19 mouse cellular contexts compared by ENCODE assay signal in the genomic region with DNA sequence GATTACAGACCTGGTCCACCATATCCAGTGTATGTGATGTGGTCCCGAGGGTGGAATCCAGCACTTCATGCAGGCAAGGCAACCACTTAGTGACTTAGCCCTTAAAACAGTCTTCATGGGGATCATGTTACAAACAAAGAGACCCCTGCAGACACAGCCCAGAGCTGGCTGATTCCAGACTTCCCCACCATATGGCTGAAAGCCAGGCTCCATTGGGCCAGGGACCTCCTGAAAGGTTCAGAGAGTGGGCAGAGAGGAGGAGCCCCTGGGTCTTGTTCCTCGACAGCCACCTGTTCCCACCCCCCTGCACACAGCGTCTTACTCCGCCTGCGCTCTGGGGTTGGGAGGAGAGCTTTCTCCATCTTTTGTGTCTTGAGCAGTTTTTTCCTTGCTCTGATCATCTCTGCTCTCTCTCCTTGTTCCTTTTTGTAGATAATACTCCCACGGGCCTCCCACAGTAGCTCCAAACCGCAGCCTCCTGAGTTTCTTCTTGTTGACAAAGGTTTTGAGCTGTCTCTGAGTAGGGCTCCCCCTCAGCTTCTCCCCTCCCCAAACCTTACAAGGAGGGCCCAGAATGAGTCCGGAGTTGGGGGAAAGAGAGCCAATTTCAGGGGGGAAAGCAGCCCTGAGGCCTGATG. TPM values are rescaled to one million over a fixed set of nuclear protein-coding genes. Genes with fewer than 3 reads are reported as not detected.
A peak's percentile ranks its signal among the peaks of the same experiment; 100 is the strongest.
DNase-seq lines count a peak whose midpoint lies in the region; ATAC-seq lines count a peak whose summit lies in the region.
"Had no signal": no experiment of that assay in that cellular context is flagged by ENCODE, and none has a peak within 500 bp of the region (broad histone marks: within the 10 kb centered on the region; RNA-seq: fewer than 3 reads in every experiment).

No protein-coding gene starts in this region.

- H3K4me2 ChIP-seq in hindbrain, embryonic 11.5 days (replicated peaks; ENCODE audit: low read depth, low read length): no peak overlapping the region
- no peak overlapping the region for H3K4me2 ChIP-seq in hindbrain, embryonic 16.5 days (ENCODE audit: low read length)
- H3K4me2 ChIP-seq: forebrain, embryonic 15.5 days; heart, embryonic 11.5 days; liver, embryonic 15.5 days had no signal

- H3K27me3 ChIP-seq in hindbrain, embryonic 11.5 days (ENCODE audit: control insufficient read depth, insufficient read depth, low read length): peaks cover 55% of the 10 kb centered on the region
- H3K27me3 ChIP-seq in hindbrain, embryonic 16.5 days (replicated peaks; ENCODE audit: control insufficient read depth, insufficient read depth, low read length): peaks cover 35% of the 10 kb centered on the region
- peaks cover 71% of the 10 kb centered on the region for H3K27me3 ChIP-seq in limb, embryonic 10.5 days (ENCODE audit: low read depth, poor library complexity, severe bottlenecking)

- no peaks in the 10 kb centered on the region for H3K36me3 ChIP-seq in hindbrain, embryonic 11.5 days (ENCODE audit: control insufficient read depth, insufficient read depth, low read length)
- no peaks in the 10 kb centered on the region for H3K36me3 ChIP-seq in hindbrain, embryonic 16.5 days (ENCODE audit: control insufficient read depth, insufficient read depth, low read length)
- H3K36me3 ChIP-seq in limb, embryonic 10.5 days: no peaks in the 10 kb centered on the region
- H3K36me3 ChIP-seq: forebrain, embryonic 15.5 days; liver, embryonic 15.5 days had no signal

- intact Hi-C loops in gastrocnemius, postnatal 14 days (cut with DNase I; ENCODE audit: low total_unique reads): no loop called here

- WGBS in hindbrain, embryonic 11.5 days: 7% methylated on average over 8 of the region's 8 CpGs
- WGBS in hindbrain, embryonic 16.5 days: 8% methylated on average over 8 of the region's 8 CpGs
- 7% methylated on average over 8 of the region's 8 CpGs for WGBS in limb, embryonic 10.5 days

- no peak for ATAC-seq in hindbrain, embryonic 11.5 days (ENCODE audit: low FRiP score)
- ATAC-seq in hindbrain, embryonic 16.5 days: no peak
- ATAC-seq: forebrain, embryonic 15.5 days had no signal

- no peak overlapping the region for H3K27ac ChIP-seq in hindbrain, embryonic 11.5 days (ENCODE audit: low read depth, low read length)
- no peak overlapping the region for H3K27ac ChIP-seq in hindbrain, embryonic 16.5 days (ENCODE audit: low read depth, low read length)
- peak overlapping the region; percentile 76 for H3K27ac ChIP-seq in limb, embryonic 10.5 days
- H3K27ac ChIP-seq: forebrain, embryonic 15.5 days; kidney, postnatal 0 days; liver, embryonic 15.5 days had no signal

- peak; percentile 45 for DNase-seq in hindbrain, embryonic 11.5 days (ENCODE audit: low spot score)
- peak; percentile 42 for DNase-seq in ES-CJ7 (ENCODE audit: low read depth, low spot score)
- peak; percentile 69 for DNase-seq in embryo, embryonic 11 days
- peak; percentile 78 for DNase-seq in limb, embryonic 10.5 days (ENCODE audit: low spot score)
- no peak for DNase-seq in gastrocnemius, postnatal 14 days
- no peak for DNase-seq in layer of hippocampus, postnatal 14 days (ENCODE audit: low spot score in 2 of 2)
- no peak for DNase-seq in heart, adult 8-10 months (ENCODE audit: low spot score)
- DNase-seq: cerebellum, postnatal 10 days; gastrocnemius, postnatal 25 days; layer of hippocampus, adult 9-11 months; lung, postnatal 10 days; right cerebral cortex, postnatal 4 days; thymus, adult 18-20 months had no signal

- no peak overlapping the region for H3K9ac ChIP-seq in hindbrain, embryonic 11.5 days (ENCODE audit: low read depth, low read length)
- no peak overlapping the region for H3K9ac ChIP-seq in hindbrain, embryonic 16.5 days (ENCODE audit: low read depth, low read length)
- H3K9ac ChIP-seq: forebrain, embryonic 15.5 days; liver, embryonic 15.5 days had no signal

- peaks cover 19% of the 10 kb centered on the region for H3K4me1 ChIP-seq in hindbrain, embryonic 11.5 days (replicated peaks; ENCODE audit: control insufficient read depth, insufficient read depth, low read length)
- H3K4me1 ChIP-seq in hindbrain, embryonic 16.5 days (ENCODE audit: control insufficient read depth, insufficient read depth, low read depth, low read length): peaks cover 23% of the 10 kb centered on the region
- peaks cover 59% of the 10 kb centered on the region for H3K4me1 ChIP-seq in limb, embryonic 10.5 days

- no peaks in the 10 kb centered on the region for H3K9me3 ChIP-seq in hindbrain, embryonic 11.5 days (ENCODE audit: control insufficient read depth, low read length)
- no peaks in the 10 kb centered on the region for H3K9me3 ChIP-seq in hindbrain, embryonic 16.5 days (ENCODE audit: control insufficient read depth, low read length)
- H3K9me3 ChIP-seq in limb, embryonic 10.5 days (replicated peaks): no peaks in the 10 kb centered on the region
- H3K9me3 ChIP-seq: forebrain, embryonic 15.5 days; liver, embryonic 15.5 days had no signal

- H3K4me3 ChIP-seq in hindbrain, embryonic 11.5 days (ENCODE audit: low read depth, low read length): no peak overlapping the region
- H3K4me3 ChIP-seq in hindbrain, embryonic 16.5 days (ENCODE audit: low read length): no peak overlapping the region
- peak overlapping the region; percentile 3; the same call in 1 of the 2 replicates for H3K4me3 ChIP-seq in limb, embryonic 10.5 days
- H3K4me3 ChIP-seq: forebrain, embryonic 15.5 days; liver, embryonic 15.5 days had no signal

RNA-seq across cellular contexts. Expression of a gene that starts 3.2 kb away (rescaled TPM):
- 0.12 and 0.14 TPM in 2 replicates for polyA plus RNA-seq in hindbrain, embryonic 11.5 days (2014; fragmentation: Nextera tagmentation; extraction: Ambion mirVana)
- 1.1 TPM in 2 replicates for polyA plus RNA-seq in hindbrain, embryonic 16.5 days (2015; fragmentation: Nextera tagmentation; extraction: Ambion mirVana)
- 0.15 TPM in 1 of 2 replicates, not detected in the other for polyA plus RNA-seq in limb, embryonic 10.5 days (2016; fragmentation: Nextera tagmentation; extraction: Ambion mirVana)
- total RNA-seq in gastrocnemius, postnatal 14 days (2021): not detected
- total RNA-seq in layer of hippocampus, postnatal 14 days (2021): 10 to 100 TPM; 71.6 to 78.7 TPM
- total RNA-seq in heart, adult 8-10 months (2022): under 1 TPM in 3 of 4 experiments, not detected in 1; 0.17 to 0.69 (median 0.22) TPM
- total RNA-seq: gastrocnemius, postnatal 25 days; megakaryocyte-erythroid progenitor cell, adult 5-6 weeks had no signal
- polyA plus RNA-seq: heart, embryonic 11.5 days had no signal

RNA-seq across cellular contexts. Expression of a gene that starts 30.3 kb away (rescaled TPM):
- 184 and 193 TPM in 2 replicates for polyA plus RNA-seq in hindbrain, embryonic 11.5 days (2014; fragmentation: Nextera tagmentation; extraction: Ambion mirVana)
- 204 and 215 TPM in 2 replicates for polyA plus RNA-seq in hindbrain, embryonic 16.5 days (2015; fragmentation: Nextera tagmentation; extraction: Ambion mirVana)
- 180 and 190 TPM in 2 replicates for polyA plus RNA-seq in limb, embryonic 10.5 days (2016; fragmentation: Nextera tagmentation; extraction: Ambion mirVana)
- total RNA-seq in gastrocnemius, postnatal 14 days (2021): 10 to 100 TPM; 34.4 to 37.2 TPM
- total RNA-seq in layer of hippocampus, postnatal 14 days (2021): 10 to 100 TPM; 80.1 to 84.3 TPM
- total RNA-seq in heart, adult 8-10 months (2022): 10 to 100 TPM; 39.9 to 47.1 (median 44.3) TPM

Comparison
In these comparisons a context has a peak if more than half of its experiments do, and no peak if none do; other contexts are left out.
1. DNase-seq: peak in hindbrain, embryonic 11.5 days (single experiment), ES-CJ7 (single experiment), embryo, embryonic 11 days (single experiment) and limb, embryonic 10.5 days (single experiment); none in gastrocnemius, postnatal 14 days (single experiment), layer of hippocampus, postnatal 14 days (0 of 2) and heart, adult 8-10 months (single experiment).
2. RNA of a gene that starts 3.2 kb away (total RNA-seq): 71.6 to 78.7 TPM in layer of hippocampus, postnatal 14 days; 0.17 to 0.69 TPM in heart, adult 8-10 months and not detected in gastrocnemius, postnatal 14 days; every median in the first group is over 10 times any median in the second.